Mouse (Mus musculus) gastrocnemius, postnatal 10 days (tissue): ENCODE results near the gene Serpina16. TPM values are rescaled to one million over a fixed set of nuclear protein-coding genes. Genes with fewer than 3 reads are reported as not detected.
"Not testable (repeated sequence)": the region's sequence is repeated elsewhere in the genome, so short reads cannot be mapped to it uniquely, and the experiment has no call there.

Source experiments
- DNase-seq: peaks from one replicate; pipeline ENCODE4 v3.0.0; 2021; ENCODE audit warnings: mixed read lengths
- long read RNA-seq, 2 experiments: library from polyadenylated mRNA; stranded (forward); transcript quantifications; one replicate each; pipeline ENCODE4 v2.0.0; 2021
- total RNA-seq, 2 experiments: library from RNA; stranded (reverse); gene quantifications; 2 replicates each; pipeline ENCODE4 v1.2.3; 2021

Serpina16 gene
- total RNA-seq: not detected
- long read RNA-seq, experiment 1: 0 reads
- long read RNA-seq, experiment 2: 0 reads

- no peak for DNase-seq
Measured at GRCm38 (mm10) chr12:103676039-103676438, at the start of gene Serpina16. Serpina16 (minus strand) TSS chr12:103676139.

DNA sequence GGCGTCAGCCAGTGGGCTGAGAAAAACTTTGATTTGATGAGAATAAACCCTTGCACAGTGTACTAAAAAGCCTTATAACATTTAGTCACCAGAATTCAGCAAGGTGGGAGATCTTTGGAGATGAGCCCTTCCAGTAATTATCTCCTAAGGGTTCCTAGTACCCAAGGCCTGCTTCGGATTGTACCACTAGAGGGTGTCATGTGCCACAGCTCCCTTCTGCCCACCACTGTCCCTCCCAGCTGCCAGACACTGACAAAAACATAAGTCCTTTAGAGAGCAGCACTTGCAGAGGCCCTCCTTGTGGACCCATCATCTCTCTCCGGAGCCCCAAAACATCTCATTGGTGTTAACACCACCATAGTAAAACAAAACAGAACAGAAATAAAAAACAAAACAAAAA is 35.6 kb upstream of the Serpina16 start:
- DNase-seq: no peak

- DNase-seq: no peak
Measured at GRCm38 (mm10) chr12:103710405-103710804, 34.5 kb upstream of the Serpina16 start.

DNA sequence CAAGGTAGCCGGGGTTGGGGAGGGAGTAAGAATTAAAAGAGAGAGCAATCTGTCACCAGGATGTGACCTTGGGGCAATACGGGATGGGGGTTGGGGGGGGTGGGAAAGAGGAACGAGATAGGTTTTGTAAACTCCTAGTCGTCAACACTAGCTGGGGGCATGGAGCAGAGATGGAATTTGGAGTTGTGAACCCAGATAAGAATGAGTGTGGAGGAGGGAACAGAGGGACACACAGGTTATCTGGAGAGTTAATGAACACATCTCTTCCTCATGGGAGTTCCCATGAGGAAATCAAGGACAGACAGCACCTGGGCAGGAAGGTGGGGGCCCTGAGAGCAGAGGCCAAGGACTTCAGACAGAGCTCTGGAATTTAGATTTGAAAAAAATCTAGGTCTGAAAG is 30.2 kb upstream of the Serpina16 start:
- no peak for DNase-seq

DNA sequence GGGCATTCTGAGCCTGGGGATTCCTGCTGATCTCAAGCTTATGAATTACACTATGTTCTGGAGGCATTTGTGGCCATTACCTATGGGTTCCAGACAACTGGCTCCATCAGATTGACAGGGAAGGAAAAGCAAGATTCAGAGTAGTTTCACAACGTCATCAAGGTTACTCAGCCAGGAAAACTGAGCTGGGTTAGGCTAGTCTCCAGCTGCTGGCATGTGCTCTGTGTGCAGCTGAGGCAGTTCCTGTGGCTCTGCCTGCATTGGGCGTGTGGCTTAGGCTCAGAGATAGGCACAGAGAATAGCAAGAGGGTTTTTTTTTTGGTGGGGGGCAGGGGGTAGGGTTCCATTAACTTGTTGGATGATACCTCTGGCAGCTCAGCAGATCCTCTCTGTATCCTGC is 29.6 kb upstream of the Serpina16 start:
- no peak for DNase-seq

DNA sequence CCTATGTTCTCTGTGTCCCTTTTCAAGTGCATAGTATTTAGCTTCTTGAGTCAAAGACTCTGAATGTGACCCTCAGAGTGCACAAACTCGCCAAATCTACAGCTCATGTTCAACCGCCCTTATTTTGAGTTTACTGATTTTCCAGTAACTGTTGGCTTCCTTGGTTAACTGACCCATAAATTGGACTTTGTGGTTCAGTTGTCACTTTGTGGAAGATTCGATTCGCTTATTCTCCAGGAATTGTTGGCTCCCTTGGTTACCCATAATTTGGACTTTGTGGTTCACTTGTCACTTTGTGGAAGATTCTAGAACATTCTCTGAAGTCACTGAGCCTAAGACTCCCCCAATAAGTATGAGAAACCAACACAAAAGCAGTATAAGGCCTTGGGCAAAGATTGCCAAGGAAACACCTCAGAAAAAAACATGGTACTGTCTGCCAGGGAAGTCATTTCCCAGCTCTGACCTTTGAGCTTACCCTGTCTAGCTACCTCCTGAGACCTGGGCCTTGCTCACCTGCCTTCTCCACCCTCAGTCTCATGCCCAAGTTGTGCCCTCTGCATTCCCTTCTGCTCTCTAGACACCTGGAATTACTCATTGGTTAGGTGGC is 24.3 kb upstream of the Serpina16 start:
- no peak for DNase-seq

DNA sequence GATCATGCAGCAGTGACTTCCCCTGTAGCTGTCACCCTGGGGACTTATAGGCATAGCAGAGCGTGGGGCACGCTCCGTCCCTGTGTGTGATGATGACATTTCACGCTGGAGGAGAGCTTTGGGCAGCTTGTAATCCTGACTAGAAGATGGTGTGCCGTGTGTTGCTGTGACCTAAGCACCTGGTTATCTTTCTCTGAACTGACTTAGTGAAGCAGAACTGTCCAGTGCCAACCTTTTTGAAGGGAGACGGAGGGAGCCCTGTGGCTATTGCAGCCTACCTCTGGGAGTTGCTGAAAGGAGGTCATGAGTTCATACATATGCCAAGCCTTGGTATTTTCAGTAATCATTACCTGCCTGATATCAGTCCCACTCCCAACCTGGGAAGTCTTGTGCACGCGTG is 19.5 kb upstream of the Serpina16 start, which contains the start of gene Serpina1f:
TSS of gene Serpina1f (minus strand) at position 101 of the 400 bp plus-strand sequence.
- no peak for DNase-seq

- DNase-seq: no peak
Measured at GRCm38 (mm10) chr12:103688221-103688814, 12.4 kb upstream of the Serpina16 start.

DNA sequence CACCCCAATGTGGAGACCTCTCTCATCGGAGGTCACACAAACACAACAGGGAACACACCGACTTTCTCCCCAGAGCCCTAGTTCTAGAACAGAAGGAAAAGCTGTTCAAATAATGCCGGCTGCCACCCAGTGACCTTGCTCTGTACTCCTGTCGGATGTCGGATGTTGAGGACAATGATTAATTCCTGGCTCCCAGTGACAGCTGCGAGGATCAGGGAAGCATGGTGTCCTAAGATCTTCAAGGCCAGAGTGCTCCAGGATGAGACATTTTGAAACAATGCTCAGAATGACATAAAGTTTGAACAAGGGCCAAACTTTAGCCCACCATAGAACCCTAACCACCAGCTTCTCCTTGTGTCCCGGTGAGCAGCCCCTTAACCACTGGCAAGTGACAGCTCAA is 11.1 kb upstream of the Serpina16 start:
- DNase-seq: no peak

DNA sequence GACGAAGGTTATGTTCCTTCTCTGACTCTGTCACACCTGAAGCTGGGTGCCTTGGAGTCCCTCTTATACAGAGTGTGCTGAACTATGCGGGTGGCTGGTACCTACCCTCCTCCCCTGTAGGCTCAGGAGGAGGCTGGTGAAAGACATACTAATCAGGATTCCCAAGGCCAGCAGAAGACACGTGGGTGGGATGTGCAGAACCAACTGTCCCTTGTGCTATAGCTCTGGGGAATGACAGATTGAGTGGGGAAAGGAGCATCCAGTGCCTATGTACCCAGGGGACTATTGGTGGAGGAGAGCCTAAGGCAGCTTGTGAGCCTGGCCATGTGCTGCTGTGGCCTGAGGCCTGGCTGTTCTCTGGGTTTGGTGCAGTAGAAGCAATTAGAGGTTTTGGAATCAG is 10.1 kb upstream of the Serpina16 start:
- DNase-seq: no peak

GRCm38 (mm10) chr12:103685386-103685785 is 9.4 kb upstream of the Serpina16 start:
- no peak for DNase-seq

- DNase-seq: no peak
Measured at GRCm38 (mm10) chr12:103683775-103684174, 7.8 kb upstream of the Serpina16 start.

GRCm38 (mm10) chr12:103681739-103682138 is 5.8 kb upstream of the Serpina16 start:
- no peak for DNase-seq

DNA sequence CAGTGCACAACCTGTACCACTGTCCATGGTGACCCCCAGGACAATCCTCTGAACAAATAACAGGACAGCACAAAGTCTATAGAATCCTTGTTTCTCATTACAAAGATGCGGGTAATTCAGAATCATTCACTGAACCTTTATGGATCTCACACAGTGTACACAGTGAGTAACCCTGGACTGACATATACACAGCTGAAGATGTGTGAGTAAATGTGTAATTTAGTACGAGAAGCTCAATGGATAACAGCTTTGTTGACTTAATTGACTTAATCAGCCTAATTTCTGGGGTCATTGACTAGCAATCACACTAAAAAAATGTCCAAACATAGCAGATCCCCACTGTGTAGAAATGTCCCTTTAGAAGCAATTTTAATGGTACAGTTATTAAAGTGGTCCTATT is 5.2 kb upstream of the Serpina16 start:
- DNase-seq: no peak

DNA sequence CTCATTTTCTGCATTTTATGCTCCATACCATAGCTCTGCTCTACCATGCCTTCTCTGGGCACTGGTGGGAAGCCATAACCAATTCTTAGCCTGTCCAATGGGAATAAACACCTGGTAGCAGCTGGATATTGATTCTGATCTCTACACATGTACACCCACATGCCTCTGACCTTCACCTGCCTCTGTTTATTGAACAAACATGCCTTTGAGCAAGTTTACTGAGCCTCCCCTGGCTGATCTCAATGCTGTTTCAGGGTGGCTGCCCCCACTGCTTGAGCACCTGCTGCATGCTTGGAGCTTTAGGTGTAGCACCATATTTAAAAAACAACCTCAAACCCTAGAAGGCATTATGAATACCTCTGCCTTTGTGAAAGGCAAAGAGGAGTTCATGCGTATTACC is 3.9 kb upstream of the Serpina16 start:
- not testable (repeated sequence) for DNase-seq

DNA sequence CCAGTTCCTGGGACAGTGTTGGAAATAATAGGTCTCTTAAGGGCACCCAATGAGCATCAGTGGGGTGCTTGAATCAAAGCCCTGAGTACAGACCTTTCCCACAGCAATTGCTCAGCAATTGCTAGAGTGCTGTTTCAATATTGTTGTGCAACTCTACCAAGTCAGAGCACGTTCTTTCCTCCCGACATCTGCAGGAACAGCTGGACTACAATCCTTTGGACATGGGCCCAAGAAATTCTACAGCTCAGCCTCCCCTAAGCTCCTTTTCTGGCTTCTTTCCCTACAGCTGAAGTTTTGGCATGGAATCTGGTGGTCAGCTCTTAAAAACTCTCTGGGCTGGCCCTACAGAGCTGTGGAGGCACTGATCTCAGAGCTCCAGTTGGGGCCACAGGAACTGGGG is 2.8 kb downstream of the Serpina16 start:
- DNase-seq: no peak

DNA sequence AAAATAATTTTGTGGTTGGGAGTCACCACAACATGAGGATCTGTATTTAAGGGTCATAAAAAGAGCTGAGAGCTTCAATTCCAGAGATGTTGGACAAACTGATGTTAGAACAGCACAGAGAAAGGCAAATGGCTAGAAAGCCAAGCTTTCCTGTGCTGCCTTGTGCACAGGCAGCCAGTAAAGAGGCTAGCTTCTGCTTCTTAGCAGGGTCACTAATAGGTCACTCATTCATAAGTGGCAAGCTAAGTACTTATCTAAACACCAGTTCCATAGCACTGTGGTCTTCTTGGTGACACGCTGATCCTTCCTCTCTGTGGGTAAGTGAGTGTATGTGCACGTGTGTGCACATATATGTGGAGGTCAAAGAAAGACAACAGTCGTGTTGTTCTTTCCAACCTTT is 4.5 kb downstream of the Serpina16 start:
- no peak for DNase-seq

- no peak for DNase-seq
Measured at GRCm38 (mm10) chr12:103670964-103671363, 5.0 kb downstream of the Serpina16 start.

- peak; percentile 19 for DNase-seq
Measured at GRCm38 (mm10) chr12:103670344-103670743, 5.6 kb downstream of the Serpina16 start.

GRCm38 (mm10) chr12:103665286-103665685 is 10.7 kb downstream of the Serpina16 start:
- no peak for DNase-seq

DNA sequence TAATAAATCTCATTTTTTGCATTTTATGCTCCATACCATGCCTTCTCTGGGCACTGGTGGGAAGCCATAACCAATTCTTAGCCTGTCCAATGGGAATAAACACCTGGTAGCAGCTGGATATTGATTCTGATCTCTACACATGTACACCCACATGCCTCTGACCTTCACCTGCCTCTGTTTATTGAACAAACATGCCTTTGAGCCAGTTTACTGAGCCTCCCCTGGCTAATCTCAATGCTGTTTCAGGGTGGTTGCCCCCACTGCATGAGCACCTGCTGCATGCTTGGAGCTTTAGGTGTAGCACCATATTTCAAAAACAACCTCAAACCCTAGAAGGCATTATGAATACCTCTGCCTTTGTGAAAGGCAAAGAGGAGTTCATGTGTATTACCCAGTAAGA is 13.9 kb downstream of the Serpina16 start:
- DNase-seq: not testable (repeated sequence)

- DNase-seq: no peak
Measured at GRCm38 (mm10) chr12:103660076-103660475, 15.9 kb downstream of the Serpina16 start.

DNA sequence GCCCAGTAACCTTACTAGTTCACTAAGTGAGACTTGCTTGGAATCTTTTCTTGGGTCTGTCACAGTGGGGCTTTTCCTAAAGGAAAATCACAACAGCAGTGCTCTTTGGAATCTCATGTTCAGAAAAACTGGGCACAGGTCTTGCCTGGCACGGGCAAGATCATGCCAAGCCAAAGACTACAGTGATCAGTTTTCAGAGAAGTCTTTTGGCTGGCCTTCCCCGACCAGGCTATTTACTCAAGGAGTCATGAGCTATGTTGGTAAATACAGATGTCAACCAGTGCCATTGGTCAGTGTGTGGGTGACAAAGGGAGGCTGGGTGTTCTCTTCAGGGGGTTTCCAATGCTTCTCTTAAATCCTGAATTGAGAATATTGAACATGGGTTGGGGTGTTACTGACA is 16.8 kb downstream of the Serpina16 start:
- DNase-seq: no peak

- DNase-seq: no peak
Measured at GRCm38 (mm10) chr12:103657991-103658390, 17.9 kb downstream of the Serpina16 start.
